Comparison of ENCODE assay signal across 8 mouse cellular contexts in the genomic region with DNA sequence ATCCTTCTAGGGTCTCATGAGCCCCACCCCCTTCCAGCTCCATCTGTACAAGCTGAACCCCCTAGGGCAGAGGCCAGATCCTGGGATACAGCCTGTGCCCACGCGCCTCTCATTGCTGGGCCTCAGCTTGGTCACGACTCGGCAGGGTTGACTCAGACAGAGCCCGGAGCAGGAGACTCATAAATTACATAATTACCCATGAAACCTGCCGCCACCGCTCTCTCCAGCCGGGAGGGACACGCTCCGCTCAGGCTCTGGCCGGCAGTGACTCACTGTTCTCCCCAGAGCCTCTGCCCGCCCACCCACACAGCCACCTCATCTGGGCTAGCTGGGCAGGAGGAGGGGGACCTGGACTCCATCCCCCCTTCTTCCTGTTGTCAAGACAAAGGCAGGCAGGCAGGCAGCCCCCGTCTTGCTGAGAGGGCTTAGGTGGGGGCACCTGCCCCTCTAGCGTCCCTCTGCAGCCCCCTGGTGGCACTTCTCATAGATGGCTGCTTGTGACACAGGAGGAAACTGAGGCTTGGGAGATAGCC.
A peak's percentile ranks its signal among the peaks of the same experiment; 100 is the strongest.
DNase-seq lines count a peak whose midpoint lies in the region; ATAC-seq and TF ChIP-seq lines count a peak whose summit lies in the region.

No protein-coding gene starts in this region.

- H3K27ac ChIP-seq in ES-Bruce4 (ENCODE audit: insufficient read depth, low read length), result no peak overlapping the region
- no peak overlapping the region for H3K27ac ChIP-seq in bone marrow, adult 2 months (ENCODE audit: control insufficient read depth, insufficient read depth, low read depth, low read length, poor library complexity)
- H3K27ac ChIP-seq in embryonic fibroblast, embryonic 13.5 days (ENCODE audit: insufficient read depth, low read length), result peak overlapping the region; percentile 25; the same call in 1 of the 2 replicates
- H3K27ac ChIP-seq in heart, embryonic 13.5 days (replicated peaks), result no peak overlapping the region
- H3K27ac ChIP-seq in lung, embryonic 15.5 days, result peak overlapping the region; percentile 77

- H3K9me3 ChIP-seq in ES-Bruce4 (replicated peaks; ENCODE audit: control insufficient read depth, insufficient read depth, low read length, poor library complexity, severe bottlenecking), result no peaks in the 10 kb centered on the region
- no peaks in the 10 kb centered on the region for H3K9me3 ChIP-seq in heart, embryonic 13.5 days
- H3K9me3 ChIP-seq in lung, embryonic 15.5 days, result no peaks in the 10 kb centered on the region

- 2% methylated on average over 14 of the region's 14 CpGs for WGBS in bone marrow, adult 2 months
- 14% methylated on average over 14 of the region's 14 CpGs for WGBS in heart, embryonic 13.5 days
- 2% methylated on average over 14 of the region's 14 CpGs for WGBS in lung, embryonic 15.5 days

- no peaks in the 10 kb centered on the region for H3K27me3 ChIP-seq in ES-Bruce4 (ENCODE audit: control insufficient read depth, insufficient read depth, low read length, poor library complexity, severe bottlenecking)
- H3K27me3 ChIP-seq in heart, embryonic 13.5 days (replicated peaks), result no peaks in the 10 kb centered on the region
- no peaks in the 10 kb centered on the region for H3K27me3 ChIP-seq in lung, embryonic 15.5 days

- peak; percentile 64 to 74 for DNase-seq in layer of hippocampus, adult 8-10 months (ENCODE audit: low spot score in 2 of 2)
- DNase-seq in retina, postnatal 7 days (ENCODE audit: low read depth, low spot score), result peak; percentile 17
- no peak for DNase-seq in natural killer cell, adult 2 months (ENCODE audit: low spot score in 2 of 2)

- ATAC-seq in heart, embryonic 13.5 days (ENCODE audit: extremely low read depth, insufficient number of reproducible peaks, low FRiP score, low TSS enrichment), result no peak
- ATAC-seq in lung, embryonic 15.5 days (ENCODE audit: borderline replicate concordance, extremely low read depth, low FRiP score, low TSS enrichment), result peak; percentile 55

- no peak for TF ChIP-seq EP300 in ES-Bruce4 (IDR thresholded peaks at IDR 0.05; ENCODE audit: insufficient read depth, low read depth, low read length)

- H3K36me3 ChIP-seq in ES-Bruce4 (ENCODE audit: control insufficient read depth, insufficient read depth, low read length, poor library complexity, severe bottlenecking), result no peaks in the 10 kb centered on the region
- peaks cover 3% of the 10 kb centered on the region; the same call in 1 of the 2 replicates for H3K36me3 ChIP-seq in heart, embryonic 13.5 days
- no peaks in the 10 kb centered on the region for H3K36me3 ChIP-seq in lung, embryonic 15.5 days

- no peak overlapping the region for H3K9ac ChIP-seq in ES-Bruce4 (ENCODE audit: low read depth, poor library complexity, severe bottlenecking)
- peak overlapping the region; percentile 63 for H3K9ac ChIP-seq in heart, embryonic 13.5 days
- 0 out of 2 replicates have a peak overlapping the region, but pooled peaks have one; percentile 8 for H3K9ac ChIP-seq in lung, embryonic 15.5 days

- peak overlapping the region; percentile 27 for H3K4me3 ChIP-seq in ES-Bruce4 (ENCODE audit: low read depth, low read length)
- no peak overlapping the region for H3K4me3 ChIP-seq in bone marrow, adult 2 months (replicated peaks; ENCODE audit: control insufficient read depth, low read depth, low read length)
- H3K4me3 ChIP-seq in embryonic fibroblast, embryonic 13.5 days (ENCODE audit: insufficient read depth, low read length), result no peak overlapping the region
- peak overlapping the region; percentile 39 for H3K4me3 ChIP-seq in heart, embryonic 13.5 days
- peak overlapping the region; percentile 13 for H3K4me3 ChIP-seq in lung, embryonic 15.5 days

- TF ChIP-seq CTCF in ES-Bruce4 (IDR thresholded peaks at IDR 0.05; ENCODE audit: low read depth, low read length), result peak; percentile 56
- TF ChIP-seq CTCF in bone marrow, adult 2 months (IDR thresholded peaks at IDR 0.05; ENCODE audit: control insufficient read depth, insufficient read depth, low read length), result 0 out of 2 replicates have a peak, but pooled peaks have one; percentile 3
- TF ChIP-seq CTCF in embryonic fibroblast, embryonic 13.5 days (IDR thresholded peaks at IDR 0.05; ENCODE audit: borderline replicate concordance, insufficient read depth, low read length), result 0 out of 2 replicates have a peak, but pooled peaks have one; percentile 12

- no peak for TF ChIP-seq POLR2A in ES-Bruce4 (IDR thresholded peaks at IDR 0.05; ENCODE audit: insufficient read depth, low read length)
- no peak for TF ChIP-seq POLR2A in bone marrow, adult 2 months (IDR thresholded peaks at IDR 0.05; ENCODE audit: borderline replicate concordance, control insufficient read depth, low read depth, low read length)
- TF ChIP-seq POLR2A in embryonic fibroblast, embryonic 13.5 days (IDR thresholded peaks at IDR 0.05; ENCODE audit: low read depth, low read length), result no peak

- H3K4me2 ChIP-seq in heart, embryonic 13.5 days, result peak overlapping the region; percentile 67
- H3K4me2 ChIP-seq in lung, embryonic 15.5 days, result peak overlapping the region; percentile 50

- H3K4me1 ChIP-seq in ES-Bruce4 (ENCODE audit: control insufficient read depth, insufficient read depth, low read length), result no peaks in the 10 kb centered on the region
- no peaks in the 10 kb centered on the region for H3K4me1 ChIP-seq in bone marrow, adult 2 months (ENCODE audit: control insufficient read depth, insufficient read depth, low read length)
- H3K4me1 ChIP-seq in embryonic fibroblast, embryonic 13.5 days (ENCODE audit: control insufficient read depth, insufficient read depth, low read length), result peaks cover 14% of the 10 kb centered on the region
- peaks cover 26% of the 10 kb centered on the region for H3K4me1 ChIP-seq in heart, embryonic 13.5 days
- peaks cover 38% of the 10 kb centered on the region for H3K4me1 ChIP-seq in lung, embryonic 15.5 days

Comparison
In these comparisons a context has a peak if more than half of its experiments do, and no peak if none do; other contexts are left out.
1. H3K27ac ChIP-seq: peak in embryonic fibroblast, embryonic 13.5 days (single experiment) and lung, embryonic 15.5 days (single experiment); none in ES-Bruce4 (single experiment), bone marrow, adult 2 months (single experiment) and heart, embryonic 13.5 days (single experiment).
2. H3K4me3 ChIP-seq: peak in ES-Bruce4 (single experiment), heart, embryonic 13.5 days (single experiment) and lung, embryonic 15.5 days (single experiment); none in bone marrow, adult 2 months (single experiment) and embryonic fibroblast, embryonic 13.5 days (single experiment).
3. CTCF ChIP-seq: peak in every context shown above with its lines; median percentile 56 in ES-Bruce4; 12 in embryonic fibroblast, embryonic 13.5 days; 3 in bone marrow, adult 2 months.
4. DNase-seq: peak in layer of hippocampus, adult 8-10 months (2 of 2) and retina, postnatal 7 days (single experiment); none in natural killer cell, adult 2 months (0 of 2).